15 mouse cellular contexts compared by ENCODE assay signal in genomic region chr11:98835725-98836124, GRCm38 (mm10). TPM values are rescaled to one million over a fixed set of nuclear protein-coding genes. Genes with fewer than 3 reads are reported as not detected.
DNase-seq lines count a peak whose midpoint lies in the region; ATAC-seq and TF ChIP-seq lines count a peak whose summit lies in the region.
"Had no signal": no experiment of that assay in that cellular context is flagged by ENCODE, and none has a peak within 500 bp of the region (broad histone marks: within the 10 kb centered on the region; RNA-seq: fewer than 3 reads in every experiment).

No protein-coding gene starts in this region.

- no peak overlapping the region for H3K4me2 ChIP-seq in neural tube, embryonic 13.5 days
- H3K4me2 ChIP-seq in intestine, embryonic 16.5 days (ENCODE audit: low read depth, low read length): no peak overlapping the region
- H3K4me2 ChIP-seq in stomach, postnatal 0 days (replicated peaks; ENCODE audit: low read depth): peak overlapping the region; percentile 100

- H3K9me3 ChIP-seq in neural tube, embryonic 13.5 days: no peaks in the 10 kb centered on the region
- H3K9me3 ChIP-seq in intestine, embryonic 16.5 days (ENCODE audit: control insufficient read depth, low read length): no peaks in the 10 kb centered on the region
- H3K9me3 ChIP-seq in stomach, postnatal 0 days (ENCODE audit: control insufficient read depth, low read length): no peaks in the 10 kb centered on the region
- H3K9me3 ChIP-seq: embryonic facial prominence, embryonic 12.5 days; neural tube, embryonic 15.5 days had no signal

- 63% methylated on average over 3 of the region's 3 CpGs for WGBS in neural tube, embryonic 13.5 days
- WGBS in intestine, embryonic 16.5 days: 48% methylated on average over 3 of the region's 3 CpGs
- 31% methylated on average over 3 of the region's 3 CpGs for WGBS in stomach, postnatal 0 days

- no peak for TF ChIP-seq CTCF in layer of hippocampus, adult 2 months (conservative IDR thresholded peaks at IDR 0.05)
- no peak for TF ChIP-seq CTCF in stomach, postnatal 0 days (IDR thresholded peaks at IDR 0.05; ENCODE audit: low read depth)

- ATAC-seq in neural tube, embryonic 13.5 days (ENCODE audit: low read depth): 0 out of 2 replicates have a peak, but pooled peaks have one; percentile 1
- 0 out of 2 replicates have a peak, but pooled peaks have one; percentile 19 for ATAC-seq in intestine, embryonic 16.5 days
- peak; percentile 25 for ATAC-seq in stomach, postnatal 0 days (ENCODE audit: low FRiP score, low TSS enrichment)
- ATAC-seq: Patski had no signal

- peak overlapping the region; percentile 97 for H3K4me3 ChIP-seq in layer of hippocampus, adult 2 months
- no peak overlapping the region for H3K4me3 ChIP-seq in neural tube, embryonic 13.5 days
- H3K4me3 ChIP-seq in intestine, embryonic 16.5 days (ENCODE audit: low read length): no peak overlapping the region
- no peak overlapping the region for H3K4me3 ChIP-seq in stomach, postnatal 0 days (ENCODE audit: low read depth, low read length)

- H3K4me1 ChIP-seq in neural tube, embryonic 13.5 days (replicated peaks): peaks cover 31% of the 10 kb centered on the region
- peaks cover 23% of the 10 kb centered on the region for H3K4me1 ChIP-seq in intestine, embryonic 16.5 days (ENCODE audit: control insufficient read depth, insufficient read depth, low read length)
- no peaks in the 10 kb centered on the region for H3K4me1 ChIP-seq in stomach, postnatal 0 days (replicated peaks; ENCODE audit: control insufficient read depth, insufficient read depth)

- peaks cover 40% of the 10 kb centered on the region for H3K36me3 ChIP-seq in neural tube, embryonic 13.5 days
- peaks cover 9% of the 10 kb centered on the region for H3K36me3 ChIP-seq in intestine, embryonic 16.5 days (ENCODE audit: control insufficient read depth, insufficient read depth, low read length)
- H3K36me3 ChIP-seq in stomach, postnatal 0 days (ENCODE audit: control insufficient read depth, insufficient read depth, low read length): peaks cover 16% of the 10 kb centered on the region; the same call in 1 of the 2 replicates

- peak overlapping the region; percentile 98 for H3K27ac ChIP-seq in layer of hippocampus, adult 2 months
- H3K27ac ChIP-seq in neural tube, embryonic 13.5 days (replicated peaks): no peak overlapping the region
- peak overlapping the region; percentile 18; the same call in 1 of the 2 replicates for H3K27ac ChIP-seq in intestine, embryonic 16.5 days (ENCODE audit: low read length)
- H3K27ac ChIP-seq in stomach, postnatal 0 days (replicated peaks): peak overlapping the region; percentile 91
- H3K27ac ChIP-seq: embryonic facial prominence, embryonic 12.5 days; hindbrain, postnatal 0 days; neural tube, embryonic 15.5 days had no signal

- no peak overlapping the region for H3K9ac ChIP-seq in neural tube, embryonic 13.5 days
- H3K9ac ChIP-seq in intestine, embryonic 16.5 days (ENCODE audit: low read depth, low read length): no peak overlapping the region
- no peak overlapping the region for H3K9ac ChIP-seq in stomach, postnatal 0 days (ENCODE audit: low read length)
- H3K9ac ChIP-seq: neural tube, embryonic 15.5 days had no signal

- DNase-seq in layer of hippocampus, adult 2 months (ENCODE audit: low spot score in 2 of 2): peak in 1 of 2 experiments; percentile 48
- no peak for DNase-seq in layer of hippocampus, postnatal 36 days
- DNase-seq in neural tube, embryonic 10.5 days (ENCODE audit: extremely low spot score, low spot score): no peak
- peak; percentile 45 for DNase-seq in stomach, postnatal 0 days (ENCODE audit: low spot score)
- no peak for DNase-seq in gastrocnemius, postnatal 10 days
- no peak for DNase-seq in natural killer cell, adult 2 months (ENCODE audit: low spot score in 2 of 2)
- DNase-seq: adrenal gland, postnatal 25 days; kidney, postnatal 25 days; left cerebral cortex, postnatal 4 days had no signal

- H3K27me3 ChIP-seq in neural tube, embryonic 13.5 days: peaks cover 12% of the 10 kb centered on the region; the same call in 1 of the 2 replicates
- no peaks in the 10 kb centered on the region for H3K27me3 ChIP-seq in intestine, embryonic 16.5 days (replicated peaks; ENCODE audit: control insufficient read depth, insufficient read depth, low read length)
- no peaks in the 10 kb centered on the region for H3K27me3 ChIP-seq in stomach, postnatal 0 days (ENCODE audit: control insufficient read depth, insufficient read depth, low read length)
- H3K27me3 ChIP-seq: neural tube, embryonic 15.5 days; Patski had no signal

- TF ChIP-seq EP300 in stomach, postnatal 0 days (optimal IDR thresholded peaks at IDR 0.05): no peak

RNA-seq across cellular contexts. Expression of gene Rapgefl1, which starts 0.9 kb away (rescaled TPM):
- total RNA-seq in layer of hippocampus, adult 2 months (2021): 100 to 1,000 TPM; 213 to 240 TPM
- 100 to 1,000 TPM; 204 to 218 TPM for total RNA-seq in layer of hippocampus, postnatal 36 days (2021)
- 5.6 and 6.7 TPM in 2 replicates for polyA plus RNA-seq in neural tube, embryonic 13.5 days (2015; fragmentation: Nextera tagmentation; extraction: Ambion mirVana)
- polyA plus RNA-seq in intestine, embryonic 16.5 days (2015; fragmentation: Nextera tagmentation; extraction: Ambion mirVana): 0.67 and 1.1 TPM in 2 replicates
- 6.9 and 7.7 TPM in 2 replicates for polyA plus RNA-seq in stomach, postnatal 0 days (2015; fragmentation: Nextera tagmentation; extraction: Ambion mirVana)
- total RNA-seq in gastrocnemius, postnatal 10 days (2021): 1 to 10 TPM; 1.9 to 2.6 TPM

RNA-seq across cellular contexts. Expression of gene Wipf2, which starts 27.7 kb away (rescaled TPM):
- total RNA-seq in layer of hippocampus, adult 2 months (2021): 10 to 100 TPM; 68.6 to 70.9 TPM
- total RNA-seq in layer of hippocampus, postnatal 36 days (2021): 10 to 100 TPM; 67.3 to 72.9 TPM
- polyA plus RNA-seq in neural tube, embryonic 13.5 days (2015; fragmentation: Nextera tagmentation; extraction: Ambion mirVana): 4.3 and 4.6 TPM in 2 replicates
- 3.4 and 3.5 TPM in 2 replicates for polyA plus RNA-seq in intestine, embryonic 16.5 days (2015; fragmentation: Nextera tagmentation; extraction: Ambion mirVana)
- 4.9 and 5.3 TPM in 2 replicates for polyA plus RNA-seq in stomach, postnatal 0 days (2015; fragmentation: Nextera tagmentation; extraction: Ambion mirVana)
- total RNA-seq in gastrocnemius, postnatal 10 days (2021): 1 to 10 TPM; 6.3 to 9.0 TPM

RNA-seq across cellular contexts. Expression of gene Casc3, which starts 31.0 kb away (rescaled TPM):
- 10 to 100 TPM; 61.0 to 62.1 TPM for total RNA-seq in layer of hippocampus, adult 2 months (2021)
- 10 to 100 TPM; 52.2 to 61.2 TPM for total RNA-seq in layer of hippocampus, postnatal 36 days (2021)
- 55.1 and 57.7 TPM in 2 replicates for polyA plus RNA-seq in neural tube, embryonic 13.5 days (2015; fragmentation: Nextera tagmentation; extraction: Ambion mirVana)
- polyA plus RNA-seq in intestine, embryonic 16.5 days (2015; fragmentation: Nextera tagmentation; extraction: Ambion mirVana): 23.1 and 24.3 TPM in 2 replicates
- 12.4 and 14.8 TPM in 2 replicates for polyA plus RNA-seq in stomach, postnatal 0 days (2015; fragmentation: Nextera tagmentation; extraction: Ambion mirVana)
- 10 to 100 TPM; 19.1 to 26.2 TPM for total RNA-seq in gastrocnemius, postnatal 10 days (2021)

RNA-seq across cellular contexts. Expression of gene Msl1, which starts 40.4 kb away (rescaled TPM):
- 100 to 1,000 TPM; 168 to 178 TPM for total RNA-seq in layer of hippocampus, adult 2 months (2021)
- 100 to 1,000 TPM; 185 to 187 TPM for total RNA-seq in layer of hippocampus, postnatal 36 days (2021)
- 31.5 and 33.2 TPM in 2 replicates for polyA plus RNA-seq in neural tube, embryonic 13.5 days (2015; fragmentation: Nextera tagmentation; extraction: Ambion mirVana)
- 13.5 and 14.5 TPM in 2 replicates for polyA plus RNA-seq in intestine, embryonic 16.5 days (2015; fragmentation: Nextera tagmentation; extraction: Ambion mirVana)
- 11.3 and 13.8 TPM in 2 replicates for polyA plus RNA-seq in stomach, postnatal 0 days (2015; fragmentation: Nextera tagmentation; extraction: Ambion mirVana)
- total RNA-seq in gastrocnemius, postnatal 10 days (2021): 10 to 100 TPM; 62.6 to 74.1 TPM

Comparison
In these comparisons a context has a peak if more than half of its experiments do, and no peak if none do; other contexts are left out.
1. RNA of gene Rapgefl1, which starts 0.9 kb away (total RNA-seq): 213 to 240 TPM in layer of hippocampus, adult 2 months and 204 to 218 TPM in layer of hippocampus, postnatal 36 days; 1.9 to 2.6 TPM in gastrocnemius, postnatal 10 days; every median in the first group is over 10 times any median in the second.
2. RNA of gene Wipf2, which starts 27.7 kb away (total RNA-seq): 67.3 to 72.9 TPM in layer of hippocampus, postnatal 36 days and 68.6 to 70.9 TPM in layer of hippocampus, adult 2 months; 6.3 to 9.0 TPM in gastrocnemius, postnatal 10 days; every median in the first group is over 4 times any median in the second.
3. Peak in every context shown above with its lines, with median percentiles within 50 percentile points of each other: ATAC-seq.